Mouse (Mus musculus): Measurements from ENCODE around the gene Hdgfl3.

DNA sequence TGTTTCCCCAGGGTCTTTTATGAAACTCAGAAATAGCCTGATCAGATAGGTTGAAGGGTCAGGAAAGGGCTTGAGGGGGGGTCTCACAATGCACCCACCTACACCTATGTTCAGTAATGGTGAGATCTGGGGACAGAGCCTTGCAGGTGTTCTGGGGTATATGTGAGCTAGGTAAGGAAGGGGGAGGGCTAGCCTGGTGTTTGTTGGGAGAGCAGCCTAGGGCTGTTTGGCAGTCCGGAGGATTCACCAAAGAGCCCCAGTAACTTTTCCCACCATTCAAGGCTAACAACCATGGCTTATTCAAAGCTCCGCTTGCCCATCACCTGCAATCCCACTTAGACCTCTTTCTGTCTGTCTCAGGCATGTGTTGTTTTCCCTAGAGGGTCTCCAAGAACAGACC, 72.8 kb downstream of the Hdgfl3 start:
- TF ChIP-seq HCFC1 (IDR thresholded peaks at IDR 0.05; ENCODE audit: borderline replicate concordance, insufficient read depth, low read length), result no peak
- TF ChIP-seq MAFK (IDR thresholded peaks at IDR 0.05; ENCODE audit: insufficient read depth, low read depth, low read length), result no peak
- TF ChIP-seq ZC3H11A (IDR thresholded peaks at IDR 0.05; ENCODE audit: borderline replicate concordance, low read depth, low read length), result no peak
